Mouse (Mus musculus) CH12.LX (cell line): ENCODE data around the gene Banf2. TPM values are rescaled to one million over a fixed set of nuclear protein-coding genes. Genes with fewer than 3 reads are reported as not detected.

Experiments used
- DNase-seq: peaks from one replicate; pipeline ENCODE4 v3.0.0-alpha.2; 2013; ENCODE audit errors: extremely low read depth
- H3K27ac ChIP-seq: 2 replicates; pipeline ENCODE4 v1.5.1; 2012; ENCODE audit warnings: low read depth, mild to moderate bottlenecking, control low read depth, moderate library complexity; ENCODE audit not compliant: insufficient read depth
- H3K27me3 ChIP-seq: replicated peaks from 2 replicates; pipeline ENCODE3; 2012; ENCODE audit warnings: inconsistent platforms
- H3K36me3 ChIP-seq, 2 experiments: replicated peaks in 1 of 2; 2 replicates each; pipeline versions ENCODE3 to v1.6.1; 2012; ENCODE audit warnings: inconsistent platforms in 1 of 2, low read length in 1 of 2, mild to moderate bottlenecking in 1 of 2, mixed read lengths in 1 of 2, moderate library complexity in 1 of 2; ENCODE audit not compliant: control insufficient read depth in 1 of 2, insufficient read depth in 1 of 2
- H3K4me1 ChIP-seq, 2 experiments: 2 replicates each; pipeline ENCODE4 v1.6.1; 2012; ENCODE audit warnings: inconsistent platforms in 1 of 2, moderate library complexity in 1 of 2; ENCODE audit not compliant: insufficient read depth in 2 of 2, control insufficient read depth in 1 of 2
- H3K4me2 ChIP-seq: 2 replicates; pipeline ENCODE4 v1.6.1; 2012; ENCODE audit warnings: low read depth, mild to moderate bottlenecking, control low read depth; ENCODE audit not compliant: poor library complexity, insufficient read depth, severe bottlenecking
- H3K4me3 ChIP-seq, 3 experiments: fragments of 150-350 bp in 1 of 3; sonication (generic) in 1 of 3; replicated peaks in 1 of 3; 2 replicates each; pipeline versions ENCODE3 to v1.5.1; 2011 to 2012; ENCODE audit warnings: low read depth in 2 of 3, low read length in 2 of 3, mild to moderate bottlenecking in 2 of 3, moderate library complexity in 2 of 3, control low read depth in 1 of 3, improper control_type of control experiment in 1 of 3, inconsistent platforms in 1 of 3, mixed read lengths in 1 of 3; ENCODE audit not compliant: poor library complexity in 1 of 3
- H3K79me2 ChIP-seq: replicated peaks from 2 replicates; pipeline ENCODE4 v1.6.1; 2012; ENCODE audit warnings: mild to moderate bottlenecking, moderate library complexity; ENCODE audit not compliant: control insufficient read depth, poor library complexity, insufficient read depth, severe bottlenecking; ENCODE audit errors: extremely low read depth
- H3K9ac ChIP-seq: 2 replicates; pipeline ENCODE4 v1.6.1; 2012; ENCODE audit warnings: low read depth, mild to moderate bottlenecking, control low read depth, moderate library complexity; ENCODE audit not compliant: insufficient read depth
- H3K9me3 ChIP-seq: replicated peaks from 2 replicates; pipeline ENCODE3; 2012; ENCODE audit warnings: low read length, inconsistent platforms, mixed read lengths
- CHD2 ChIP-seq: IDR thresholded peaks from 2 replicates; pipeline ENCODE4 v1.6.1; 2011; ENCODE audit warnings: low read length, improper control_type of control experiment
- ETS1 ChIP-seq: conservative IDR thresholded peaks from 2 replicates; pipeline ENCODE4 v1.6.1; 2012; ENCODE audit warnings: low read depth, mild to moderate bottlenecking, inconsistent platforms, low read length, improper control_type of control experiment, moderate library complexity
- IRF4 ChIP-seq: IDR thresholded peaks from 2 replicates; pipeline ENCODE4 v1.6.1; 2014; ENCODE audit warnings: low read depth, mild to moderate bottlenecking, inconsistent platforms, low read length, improper control_type of control experiment
- JUN ChIP-seq: IDR thresholded peaks from 2 replicates; pipeline ENCODE4 v1.6.1; 2011; ENCODE audit warnings: low read depth, mild to moderate bottlenecking, low read length, improper control_type of control experiment, moderate library complexity; ENCODE audit not compliant: insufficient read depth
- JUND ChIP-seq: conservative IDR thresholded peaks from 2 replicates; pipeline ENCODE4 v1.6.1; 2011; ENCODE audit warnings: low read depth, low read length, improper control_type of control experiment
- MAFK ChIP-seq: IDR thresholded peaks from 2 replicates; pipeline ENCODE4 v1.6.1; 2011; ENCODE audit warnings: low read length, improper control_type of control experiment; ENCODE audit not compliant: insufficient replicate concordance
- MAZ ChIP-seq: IDR thresholded peaks from 2 replicates; pipeline ENCODE4 v1.6.1; 2012; ENCODE audit warnings: low read depth, mild to moderate bottlenecking, inconsistent platforms, low read length, improper control_type of control experiment, moderate library complexity
- MEF2A ChIP-seq: IDR thresholded peaks from 2 replicates; pipeline ENCODE4 v1.6.1; 2014; ENCODE audit warnings: low read depth, mild to moderate bottlenecking, inconsistent platforms, low read length, improper control_type of control experiment, borderline replicate concordance
- MXI1 ChIP-seq: IDR thresholded peaks from 2 replicates; pipeline ENCODE4 v1.6.1; 2011; ENCODE audit warnings: mild to moderate bottlenecking, low read depth, low read length, improper control_type of control experiment
- MYC ChIP-seq: IDR thresholded peaks from 2 replicates; pipeline ENCODE4 v1.6.1; 2011; ENCODE audit warnings: low read depth, mild to moderate bottlenecking, improper control_type of control experiment, low read length
- NELFE ChIP-seq: IDR thresholded peaks from 2 replicates; pipeline ENCODE4 v1.6.1; 2011; ENCODE audit warnings: low read depth, low read length, improper control_type of control experiment
- NRF1 ChIP-seq: IDR thresholded peaks from 2 replicates; pipeline ENCODE4 v1.6.1; 2014; ENCODE audit warnings: low read depth, mild to moderate bottlenecking, inconsistent platforms, low read length, improper control_type of control experiment, moderate library complexity
- PAX5 ChIP-seq: IDR thresholded peaks from 2 replicates; pipeline ENCODE4 v1.6.1; 2012; ENCODE audit warnings: low read length, inconsistent platforms, mixed read lengths
- POLR2A ChIP-seq: IDR thresholded peaks from 2 replicates; pipeline ENCODE4 v1.6.1; 2011; ENCODE audit warnings: low read depth, mild to moderate bottlenecking, improper control_type of control experiment, low read length
- POLR2AphosphoS2 ChIP-seq: IDR thresholded peaks from 2 replicates; pipeline ENCODE4 v1.6.1; 2011; ENCODE audit warnings: low read depth, low read length, improper control_type of control experiment
- RAD21 ChIP-seq: IDR thresholded peaks from 2 replicates; pipeline ENCODE4 v1.6.1; 2011; ENCODE audit warnings: low read depth, mild to moderate bottlenecking, low read length, improper control_type of control experiment, moderate library complexity
- RCOR1 ChIP-seq: conservative IDR thresholded peaks from 2 replicates; pipeline ENCODE4 v1.6.1; 2012; ENCODE audit warnings: low read depth, mild to moderate bottlenecking, inconsistent platforms, low read length, improper control_type of control experiment
- SMC3 ChIP-seq: IDR thresholded peaks from 2 replicates; pipeline ENCODE4 v1.6.1; 2011; ENCODE audit warnings: low read depth, low read length, improper control_type of control experiment
- TBP ChIP-seq: conservative IDR thresholded peaks from 2 replicates; pipeline ENCODE4 v1.6.1; 2011; ENCODE audit warnings: low read depth, low read length, improper control_type of control experiment
- TCF12 ChIP-seq: IDR thresholded peaks from 2 replicates; pipeline ENCODE4 v1.6.1; 2014; ENCODE audit warnings: low read depth, mild to moderate bottlenecking, inconsistent platforms, low read length, improper control_type of control experiment
- UBTF ChIP-seq: IDR thresholded peaks from 2 replicates; pipeline ENCODE4 v1.6.1; 2012; ENCODE audit warnings: low read depth, mild to moderate bottlenecking, inconsistent platforms, low read length, improper control_type of control experiment, moderate library complexity
- USF1 ChIP-seq: IDR thresholded peaks from 2 replicates; pipeline ENCODE4 v1.6.1; 2014; ENCODE audit warnings: low read depth, mild to moderate bottlenecking, inconsistent platforms, low read length, improper control_type of control experiment
- USF2 ChIP-seq: conservative IDR thresholded peaks from 2 replicates; pipeline ENCODE4 v1.6.1; 2011; ENCODE audit warnings: low read depth, low read length, improper control_type of control experiment
- ZKSCAN1 ChIP-seq: IDR thresholded peaks from 2 replicates; pipeline ENCODE4 v1.6.1; 2012; ENCODE audit warnings: low read depth, inconsistent platforms, low read length, improper control_type of control experiment, borderline replicate concordance
- ZNF384 ChIP-seq: IDR thresholded peaks from 2 replicates; pipeline ENCODE4 v1.6.1; 2012; ENCODE audit warnings: low read depth, low read length, improper control_type of control experiment, inconsistent platforms
- dilution Hi-C: fragments of 300-500 bp; cut with MboI; formaldehyde crosslinking; loops from 2 replicates; pipeline ENCODE4 v1.14.3; 2020; ENCODE audit warnings: low sequenced_read_pairs; ENCODE audit not compliant: extremely low pct_unique_long_range_greater_than_20kb, extremely low pct_ligation_motif_present
- in situ Hi-C: fragments of 300-500 bp; cut with MboI; formaldehyde crosslinking; loops from 3 replicates; pipeline ENCODE4 v1.14.3; 2019; ENCODE audit warnings: low sequenced_read_pairs, low pct_ligation_motif_present, low pct_unique_long_range_greater_than_20kb, mixed read lengths
- polyA plus RNA-seq: library from polyadenylated mRNA; unstranded; fragments of >175 nt; gene quantifications from 2 replicates; pipeline ENCODE4 v1.2.1, GENCODE M21; 2012; ENCODE audit warnings: low read depth; ENCODE audit not compliant: insufficient read length
- total RNA-seq, 2 experiments: library from RNA; depleted of rRNA; stranded (reverse); fragments of 300-350 nt in 1 of 2; fragments of >200 nt in 1 of 2; gene quantifications; 2 replicates each; pipeline ENCODE4 v1.2.3; 2012 to 2014

The Banf2 gene
- total and polyA plus RNA-seq, 3 experiments, result not detected

- TF ChIP-seq NELFE (no peak), TBP (no peak), USF1 (no peak), TCF12 (no peak), UBTF (no peak), MAFK (no peak), RCOR1 (no peak), JUN (no peak), MEF2A (no peak), POLR2A (no peak), SMC3 (no peak)
- no peak overlapping the region for H3K9ac ChIP-seq
- no peak overlapping the region for H3K4me3 ChIP-seq
- H3K36me3 ChIP-seq, result no peaks in the 10 kb centered on the region
- dilution Hi-C loops (no loop called here), in situ Hi-C loops (no loop called here)
- H3K79me2 ChIP-seq, result no peaks in the 10 kb centered on the region
- no peaks in the 10 kb centered on the region for H3K27me3 ChIP-seq
- no peak overlapping the region for H3K4me2 ChIP-seq
- H3K27ac ChIP-seq, result no peak overlapping the region
- no peaks in the 10 kb centered on the region for H3K9me3 ChIP-seq
- DNase-seq, result no peak
- H3K4me1 ChIP-seq, result no peaks in the 10 kb centered on the region
Observed at GRCm38 (mm10) chr2:144061701-144062100, 28.8 kb downstream of the Banf2 start.

DNA sequence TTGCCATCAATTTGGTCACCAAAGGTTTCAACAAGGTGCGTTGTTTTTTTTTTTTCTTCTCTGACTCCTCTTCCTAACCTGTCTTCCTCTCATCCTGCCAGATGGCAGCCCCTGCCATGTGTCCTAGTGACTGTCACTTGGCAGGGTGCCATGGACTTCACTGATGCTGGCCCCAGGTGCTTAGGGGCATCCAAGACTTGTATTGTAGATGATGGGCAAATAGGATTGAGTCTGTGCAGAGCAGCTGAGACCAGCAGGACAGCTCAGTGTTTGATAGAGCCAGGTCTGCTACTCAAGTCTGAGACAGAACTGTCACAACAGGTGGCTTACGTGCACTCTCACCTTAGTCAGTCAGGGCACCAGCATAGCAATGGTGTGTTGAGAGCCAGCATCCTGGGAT is 32.6 kb downstream of the Banf2 start:
- H3K4me1 ChIP-seq, result peaks cover 3 to 23% of the 10 kb centered on the region in 2 experiments; a peak in 3 of 4 replicates
- no peak for DNase-seq
- dilution Hi-C loops, result no loop called here
- H3K9me3 ChIP-seq, result peaks cover 5% of the 10 kb centered on the region
- no peak for TF ChIP-seq JUND
- TF ChIP-seq SMC3, result no peak
- TF ChIP-seq TBP, result no peak
- no peak for TF ChIP-seq CHD2
- TF ChIP-seq NRF1, result no peak
- TF ChIP-seq POLR2A, result no peak
- no peak for TF ChIP-seq POLR2AphosphoS2
- TF ChIP-seq RAD21, result no peak
- TF ChIP-seq IRF4, result no peak
- TF ChIP-seq MXI1, result no peak
- no peak for TF ChIP-seq ZNF384
- TF ChIP-seq USF2, result no peak
- TF ChIP-seq MAZ, result no peak
- TF ChIP-seq UBTF, result no peak
- no peak for TF ChIP-seq ETS1
- no peak for TF ChIP-seq MYC
- TF ChIP-seq ZKSCAN1, result no peak
- TF ChIP-seq PAX5, result no peak
- in situ Hi-C loops, result no loop called here
- H3K79me2 ChIP-seq, result no peaks in the 10 kb centered on the region
- no peak overlapping the region for H3K9ac ChIP-seq
- no peak overlapping the region for H3K4me3 ChIP-seq
- H3K4me2 ChIP-seq, result no peak overlapping the region
- H3K36me3 ChIP-seq, result no peaks in the 10 kb centered on the region
- H3K27ac ChIP-seq, result no peak overlapping the region
- no peaks in the 10 kb centered on the region for H3K27me3 ChIP-seq
